Mouse (Mus musculus) monocyte, adult 5-6 weeks (primary cell): ENCODE measurements around the gene Lrrc8e. TPM values are rescaled to one million over a fixed set of nuclear protein-coding genes. Genes with fewer than 3 reads are reported as not detected.

Source experiments
- total RNA-seq: library from RNA; stranded (forward); fragments of 200-1000, 200-491, 200-594 nt; gene quantifications from 3 replicates; pipeline ENCODE4 v1.2.3, GENCODE M21; 2017

Gene Lrrc8e
- total RNA-seq, 1 experiment from 2014 or later: not detected

Other genes starting within 250 kb of the Lrrc8e start
- not detected in 3 replicates for gene Cd209f, start 121.0 kb upstream of the Lrrc8e start, total RNA-seq
- gene Cd209g, start 92.7 kb upstream of the Lrrc8e start, total RNA-seq: not detected in 3 replicates
- gene Evi5l, start 60.3 kb upstream of the Lrrc8e start, total RNA-seq: 3.0 to 14.6 TPM (median 7.6 TPM) in 3 replicates
- gene Prr36, start 9.4 kb upstream of the Lrrc8e start, total RNA-seq: 0.19 TPM in 1 of 3 replicates, not detected in the others
- gene Map2k7, start 11.9 kb downstream of the Lrrc8e start, total RNA-seq: 42.6 to 60.0 TPM (median 43.3 TPM) in 3 replicates
- not detected in 3 replicates for gene Gm49320, start 12.0 kb downstream of the Lrrc8e start, total RNA-seq
- gene Tgfbr3l, start 21.4 kb downstream of the Lrrc8e start, total RNA-seq: 0.95 to 1.8 TPM (median 0.97 TPM) in 3 replicates
- 4.6 to 7.5 TPM (median 6.2 TPM) in 3 replicates for gene Snapc2, start 26.3 kb downstream of the Lrrc8e start, total RNA-seq
- gene Ctxn1, start 32.4 kb downstream of the Lrrc8e start, total RNA-seq: 0.29 to 1.5 TPM in 2 of 3 replicates, not detected in the other
- 55.0 to 89.8 TPM (median 63.5 TPM) in 3 replicates for gene Timm44, start 49.1 kb downstream of the Lrrc8e start, total RNA-seq
- gene Ccl25, start 98.4 kb downstream of the Lrrc8e start, total RNA-seq: 9.8 to 27.9 TPM (median 17.7 TPM) in 3 replicates
- gene Elavl1, start 98.6 kb downstream of the Lrrc8e start, total RNA-seq: 44.2 to 65.5 TPM (median 46.9 TPM) in 3 replicates